ENCODE assay signal across 20 mouse cellular contexts in the genomic region with DNA sequence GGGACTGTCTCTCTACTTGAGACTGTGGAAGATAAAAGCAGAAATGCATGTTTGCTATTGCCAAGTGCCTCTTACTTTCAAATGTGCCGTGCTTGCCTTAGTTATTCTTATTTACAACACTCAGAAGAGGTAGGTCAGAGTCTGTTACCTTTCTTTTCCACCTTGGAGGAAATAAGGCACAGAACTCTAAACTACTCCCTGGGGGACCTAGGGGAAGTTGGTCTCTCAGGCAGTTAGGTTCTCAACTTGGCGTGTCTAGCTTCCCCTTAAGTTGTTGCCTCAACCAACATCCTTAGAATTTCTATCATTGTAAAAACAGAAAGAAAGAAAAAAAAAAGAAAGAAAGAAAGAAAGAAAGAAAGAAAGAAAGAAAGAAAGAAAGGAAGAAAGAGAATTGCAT.
DNase-seq lines count a peak whose midpoint lies in the region; ATAC-seq and TF ChIP-seq lines count a peak whose summit lies in the region.
"Had no signal": no experiment of that assay in that cellular context is flagged by ENCODE, and none has a peak within 500 bp of the region (broad histone marks: within the 10 kb centered on the region; RNA-seq: fewer than 3 reads in every experiment).

No protein-coding gene starts in this region.

- no peak overlapping the region for H3K4me2 ChIP-seq in midbrain, embryonic 11.5 days
- no peak overlapping the region for H3K4me2 ChIP-seq in midbrain, embryonic 14.5 days (ENCODE audit: low read length)
- no peak overlapping the region for H3K4me2 ChIP-seq in CH12.LX (ENCODE audit: insufficient read depth, low read depth, poor library complexity, severe bottlenecking)
- H3K4me2 ChIP-seq in hindbrain, postnatal 0 days (ENCODE audit: low read depth, low read length): no peak overlapping the region
- H3K4me2 ChIP-seq: embryonic facial prominence, embryonic 12.5 days; embryonic facial prominence, embryonic 15.5 days; heart, embryonic 11.5 days; hindbrain, embryonic 12.5 days; hindbrain, embryonic 15.5 days; intestine, embryonic 15.5 days had no signal

- no peaks in the 10 kb centered on the region for H3K4me1 ChIP-seq in midbrain, embryonic 11.5 days (ENCODE audit: control insufficient read depth, insufficient read depth, low read length)
- no peaks in the 10 kb centered on the region for H3K4me1 ChIP-seq in midbrain, embryonic 14.5 days (ENCODE audit: control insufficient read depth, insufficient read depth, low read length)
- H3K4me1 ChIP-seq in CH12.LX (ENCODE audit: control insufficient read depth in 1 of 2, insufficient read depth in 2 of 2): peaks cover 18 to 67% of the 10 kb centered on the region in 2 experiments
- no peaks in the 10 kb centered on the region for H3K4me1 ChIP-seq in hindbrain, postnatal 0 days (ENCODE audit: insufficient read depth, low read length)
- H3K4me1 ChIP-seq: embryonic facial prominence, embryonic 12.5 days; embryonic facial prominence, embryonic 15.5 days; hindbrain, embryonic 12.5 days; hindbrain, embryonic 15.5 days had no signal

- no peak for TF ChIP-seq CTCF in CH12.LX (conservative IDR thresholded peaks at IDR 0.05 in 1 of 2, IDR thresholded peaks at IDR 0.05 in 1 of 2; ENCODE audit: low read depth in 2 of 2, low read length in 2 of 2)
- no peak for TF ChIP-seq CTCF in hindbrain, postnatal 0 days (IDR thresholded peaks at IDR 0.05; ENCODE audit: low read depth)

- no peak for TF ChIP-seq POLR2A in CH12.LX (IDR thresholded peaks at IDR 0.05; ENCODE audit: low read depth, low read length)

- in situ Hi-C loops in CH12.LX (cut with MboI; ENCODE audit: low pct_ligation_motif_present, low pct_unique_long_range_greater_than_20kb, low sequenced_read_pairs): no loop called here

- H3K9ac ChIP-seq in midbrain, embryonic 11.5 days (ENCODE audit: low read length): no peak overlapping the region
- no peak overlapping the region for H3K9ac ChIP-seq in midbrain, embryonic 14.5 days (replicated peaks; ENCODE audit: low read length)
- no peak overlapping the region for H3K9ac ChIP-seq in CH12.LX (ENCODE audit: insufficient read depth, low read depth)
- no peak overlapping the region for H3K9ac ChIP-seq in hindbrain, postnatal 0 days (replicated peaks; ENCODE audit: low read length)
- H3K9ac ChIP-seq: embryonic facial prominence, embryonic 12.5 days; embryonic facial prominence, embryonic 15.5 days; forebrain, postnatal 0 days; hindbrain, embryonic 12.5 days; hindbrain, embryonic 15.5 days; intestine, embryonic 15.5 days had no signal

- no peaks in the 10 kb centered on the region for H3K27me3 ChIP-seq in midbrain, embryonic 11.5 days (ENCODE audit: control insufficient read depth, insufficient read depth, low read length)
- H3K27me3 ChIP-seq in midbrain, embryonic 14.5 days (ENCODE audit: control insufficient read depth, insufficient read depth, low read length): no peaks in the 10 kb centered on the region
- no peaks in the 10 kb centered on the region for H3K27me3 ChIP-seq in CH12.LX (replicated peaks)
- no peaks in the 10 kb centered on the region for H3K27me3 ChIP-seq in hindbrain, postnatal 0 days (ENCODE audit: insufficient read depth, low read length)
- H3K27me3 ChIP-seq: embryonic facial prominence, embryonic 12.5 days; hindbrain, embryonic 12.5 days; hindbrain, embryonic 15.5 days; intestine, embryonic 15.5 days; Patski had no signal

- WGBS in midbrain, embryonic 11.5 days: 83% methylated on average over 2 of the region's 2 CpGs
- 85% methylated on average over 2 of the region's 2 CpGs for WGBS in midbrain, embryonic 14.5 days
- 80% methylated on average over 2 of the region's 2 CpGs for WGBS in hindbrain, postnatal 0 days

- no peak overlapping the region for H3K4me3 ChIP-seq in midbrain, embryonic 11.5 days (ENCODE audit: low read depth, low read length)
- no peak overlapping the region for H3K4me3 ChIP-seq in midbrain, embryonic 14.5 days (replicated peaks; ENCODE audit: low read depth, low read length)
- no peak overlapping the region for H3K4me3 ChIP-seq in CH12.LX (replicated peaks in 1 of 3; ENCODE audit: low read depth in 2 of 3, low read length in 2 of 3, poor library complexity in 1 of 3)
- no peak overlapping the region for H3K4me3 ChIP-seq in hindbrain, postnatal 0 days (ENCODE audit: low read length)
- H3K4me3 ChIP-seq: embryonic facial prominence, embryonic 12.5 days; embryonic facial prominence, embryonic 15.5 days; gastrocnemius, adult 2 months; hindbrain, embryonic 12.5 days; hindbrain, embryonic 15.5 days; intestine, embryonic 15.5 days had no signal

- no peak for TF ChIP-seq EP300 in CH12.LX (IDR thresholded peaks at IDR 0.05; ENCODE audit: low read length)

- TF ChIP-seq RAD21 in CH12.LX (IDR thresholded peaks at IDR 0.05; ENCODE audit: low read depth, low read length): no peak

- H3K36me3 ChIP-seq in midbrain, embryonic 11.5 days (ENCODE audit: control insufficient read depth, insufficient read depth, low read length): no peaks in the 10 kb centered on the region
- no peaks in the 10 kb centered on the region for H3K36me3 ChIP-seq in midbrain, embryonic 14.5 days (ENCODE audit: control insufficient read depth, insufficient read depth, low read length)
- H3K36me3 ChIP-seq in CH12.LX (replicated peaks in 1 of 2; ENCODE audit: control insufficient read depth in 1 of 2, insufficient read depth in 1 of 2, low read length in 1 of 2): no peaks in the 10 kb centered on the region
- no peaks in the 10 kb centered on the region for H3K36me3 ChIP-seq in hindbrain, postnatal 0 days (ENCODE audit: insufficient read depth, low read length)
- H3K36me3 ChIP-seq: embryonic facial prominence, embryonic 12.5 days; embryonic facial prominence, embryonic 15.5 days; G1E; hindbrain, embryonic 12.5 days; hindbrain, embryonic 15.5 days; intestine, embryonic 15.5 days had no signal

- no peak overlapping the region for H3K27ac ChIP-seq in midbrain, embryonic 11.5 days (ENCODE audit: low read depth, low read length)
- H3K27ac ChIP-seq in midbrain, embryonic 14.5 days (replicated peaks; ENCODE audit: low read depth, low read length): no peak overlapping the region
- no peak overlapping the region for H3K27ac ChIP-seq in CH12.LX (ENCODE audit: insufficient read depth, low read depth)
- H3K27ac ChIP-seq in hindbrain, postnatal 0 days: no peak overlapping the region
- H3K27ac ChIP-seq: embryonic facial prominence, embryonic 12.5 days; embryonic facial prominence, embryonic 15.5 days; gastrocnemius, adult 2 months; hindbrain, embryonic 12.5 days; hindbrain, embryonic 15.5 days; intestine, embryonic 15.5 days had no signal

- no peak for ATAC-seq in midbrain, embryonic 11.5 days (ENCODE audit: low FRiP score)
- ATAC-seq in midbrain, embryonic 14.5 days (ENCODE audit: low FRiP score, low TSS enrichment): no peak
- no peak for ATAC-seq in hindbrain, postnatal 0 days
- ATAC-seq: forebrain, embryonic 14.5 days; forebrain, postnatal 0 days; intestine, embryonic 15.5 days; Patski had no signal

- no peaks in the 10 kb centered on the region for H3K79me2 ChIP-seq in CH12.LX (replicated peaks; ENCODE audit: control insufficient read depth, extremely low read depth, insufficient read depth, poor library complexity, severe bottlenecking)

- H3K9me3 ChIP-seq in midbrain, embryonic 11.5 days (ENCODE audit: control insufficient read depth, low read length): no peaks in the 10 kb centered on the region
- no peaks in the 10 kb centered on the region for H3K9me3 ChIP-seq in midbrain, embryonic 14.5 days (ENCODE audit: control insufficient read depth, low read length)
- H3K9me3 ChIP-seq in CH12.LX (replicated peaks; ENCODE audit: low read length): peaks cover 4% of the 10 kb centered on the region
- H3K9me3 ChIP-seq in hindbrain, postnatal 0 days (ENCODE audit: low read length): no peaks in the 10 kb centered on the region
- H3K9me3 ChIP-seq: embryonic facial prominence, embryonic 12.5 days; embryonic facial prominence, embryonic 15.5 days; hindbrain, embryonic 12.5 days; hindbrain, embryonic 15.5 days; intestine, embryonic 15.5 days had no signal

- peak; percentile 64 for DNase-seq in midbrain, embryonic 11.5 days (ENCODE audit: low spot score, missing footprints)
- DNase-seq in midbrain, embryonic 14.5 days: no peak
- peak; percentile 59 for DNase-seq in A20 (ENCODE audit: low read depth, low spot score)
- DNase-seq in CH12.LX (ENCODE audit: extremely low read depth): no peak
- no peak for DNase-seq in hindbrain, postnatal 0 days (ENCODE audit: low spot score)
- DNase-seq in embryo, embryonic 10.5 days (ENCODE audit: low spot score): no peak
- DNase-seq: adrenal gland, postnatal 10 days; adrenal gland, postnatal 36 days; forebrain, postnatal 0 days; gastrocnemius, adult 2 months; gastrocnemius, postnatal 14 days had no signal

- dilution Hi-C loops in CH12.LX (cut with MboI; ENCODE audit: extremely low pct_ligation_motif_present, extremely low pct_unique_long_range_greater_than_20kb, low sequenced_read_pairs): no loop called here

TF ChIP-seq in CH12.LX, 34 proteins besides CTCF, POLR2A, EP300 and RAD21:
- 0 out of 2 replicates have a peak, but pooled peaks have one; percentile 8 for TF ChIP-seq MYC (IDR thresholded peaks at IDR 0.05; ENCODE audit: low read depth, low read length)
- no peak for TF ChIP-seq USF1 (IDR thresholded peaks at IDR 0.05; ENCODE audit: low read depth, low read length)

Comparison
In these comparisons a context has a peak if more than half of its experiments do, and no peak if none do; other contexts are left out.
1. DNase-seq: peak in midbrain, embryonic 11.5 days (single experiment) and A20 (single experiment); none in midbrain, embryonic 14.5 days (single experiment), CH12.LX (single experiment), hindbrain, postnatal 0 days (single experiment) and embryo, embryonic 10.5 days (single experiment).